Mouse (Mus musculus) kidney, postnatal 0 days (tissue): Measurements from ENCODE around the gene Dad1. TPM values are rescaled to one million over a fixed set of nuclear protein-coding genes. Genes with fewer than 3 reads are reported as not detected.
"Not testable (repeated sequence)": the region's sequence is repeated elsewhere in the genome, so short reads cannot be mapped to it uniquely, and the experiment has no call there.

Source experiments
- ATAC-seq: fragments of 200-750 bp; cut with Nextera tagmentation; replicated peaks from 2 replicates; pipeline ENCODE4 v1.8.0; 2017; ENCODE audit warnings: low read depth, moderate number of reproducible peaks, moderate TSS enrichment, moderate library complexity; ENCODE audit not compliant: low FRiP score
- DNase-seq: peaks from one replicate; pipeline ENCODE4 v3.0.0-alpha.2; 2016; ENCODE audit warnings: low spot score
- H3K27ac ChIP-seq: fragments of 300-500 bp; sonication (generic); 2 replicates; pipeline ENCODE4 v1.5.1; 2014; ENCODE audit warnings: mild to moderate bottlenecking
- H3K27me3 ChIP-seq: fragments of 300-500 bp; sonication (generic); 2 replicates; pipeline ENCODE4 v1.6.1; 2014; ENCODE audit warnings: low read length, mixed read lengths; ENCODE audit not compliant: insufficient read depth
- H3K36me3 ChIP-seq: fragments of 300-500 bp; sonication (generic); 2 replicates; pipeline ENCODE4 v1.6.1; 2014; ENCODE audit warnings: low read length, mixed read lengths; ENCODE audit not compliant: insufficient read depth
- H3K4me1 ChIP-seq: fragments of 300-500 bp; sonication (generic); replicated peaks from 2 replicates; pipeline ENCODE4 v1.6.1; 2014; ENCODE audit warnings: antibody characterized with exemption, low read length, mixed read lengths; ENCODE audit not compliant: insufficient read depth
- H3K4me2 ChIP-seq: fragments of 300-500 bp; sonication (generic); 2 replicates; pipeline ENCODE4 v1.6.1; 2014; ENCODE audit warnings: mild to moderate bottlenecking, low read length, moderate library complexity, mixed read lengths
- H3K4me3 ChIP-seq: fragments of 300-500 bp; sonication (generic); replicated peaks from 2 replicates; pipeline ENCODE4 v1.5.1; 2014; ENCODE audit warnings: low read depth, low read length
- H3K9ac ChIP-seq: fragments of 300-500 bp; sonication (generic); 2 replicates; pipeline ENCODE4 v1.6.1; 2014; ENCODE audit warnings: low read depth, low read length
- H3K9me3 ChIP-seq: fragments of 300-500 bp; sonication (generic); replicated peaks from 2 replicates; pipeline ENCODE4 v1.6.1; 2016; ENCODE audit warnings: low read length, inconsistent platforms, mixed read lengths
- CTCF ChIP-seq: IDR thresholded peaks from 2 replicates; pipeline ENCODE4 v1.5.1; 2016; ENCODE audit warnings: antibody characterized with exemption, low read depth, mild to moderate bottlenecking, moderate library complexity
- WGBS: fragments of 180-500 bp; shearing (Covaris S2); extraction: QIAGEN DNeasy Blood & Tissue Kit; methylation state at CpG from one replicate; pipeline ENCODE4 v1.1.7; 2014; 5-methylcytosine and 5-hydroxymethylcytosine counted together
- polyA plus RNA-seq: library from polyadenylated mRNA; unstranded; fragments of >200 nt; fragmentation: Nextera tagmentation; extraction: Ambion mirVana; gene quantifications from 2 replicates; pipeline ENCODE4 v1.2.1, GENCODE M21; 2015

Dad1 gene
- polyA plus RNA-seq, 1 experiment from 2014 or later: 545 TPM

DNA sequence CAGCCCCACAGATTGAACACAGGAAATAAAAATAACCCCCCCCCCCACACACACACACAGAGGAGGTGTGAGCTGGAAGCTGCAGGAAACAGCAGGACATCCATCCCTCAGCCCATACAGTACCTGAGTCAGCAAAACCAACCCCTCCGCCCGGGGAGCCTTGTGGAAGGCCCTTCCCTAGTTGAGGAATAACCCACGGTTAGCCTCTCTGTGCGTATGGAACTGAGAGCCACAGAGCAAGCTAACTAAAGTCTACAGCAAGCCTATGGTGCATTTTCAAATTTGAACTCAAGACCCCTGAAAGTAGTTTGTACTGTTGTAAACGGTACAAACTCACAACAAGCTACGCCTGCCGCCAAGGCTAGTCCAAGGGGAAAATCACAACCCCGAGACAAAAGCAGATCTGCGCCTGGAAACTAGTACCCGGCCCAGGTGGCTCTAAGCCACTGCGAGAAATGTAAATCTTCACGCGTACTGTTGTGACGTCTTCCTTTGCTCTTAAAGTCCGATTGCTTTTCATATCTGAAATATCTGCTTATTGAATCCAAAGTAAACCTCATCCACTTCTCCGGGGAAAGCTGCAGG, 20.3 kb downstream of the Dad1 start:
- no peak for ATAC-seq
- Histone ChIP-seq H3K4me1 (peaks cover 16% of the 10 kb centered on the region), H3K27me3 (no peaks in the 10 kb centered on the region), H3K36me3 (peaks cover 5% of the 10 kb centered on the region; the same call in 1 of the 2 replicates), H3K4me3 (no peak overlapping the region), H3K27ac (peak overlapping the region; percentile 84), H3K9me3 (no peaks in the 10 kb centered on the region), H3K9ac (0 out of 2 replicates have a peak overlapping the region, but pooled peaks have one; percentile 37), H3K4me2 (peak overlapping the region; percentile 31)
- no peak for TF ChIP-seq CTCF
- DNase-seq: no peak
- 46% methylated on average over 16 of the region's 16 CpGs for WGBS

- ATAC-seq (no peak; the same call in 1 of the 2 replicates), DNase-seq (peak; percentile 87)
- Histone ChIP-seq H3K4me2 (peak overlapping the region; percentile 31), H3K9me3 (no peaks in the 10 kb centered on the region), H3K4me1 (peaks cover 16% of the 10 kb centered on the region), H3K36me3 (peaks cover 5% of the 10 kb centered on the region; the same call in 1 of the 2 replicates), H3K4me3 (no peak overlapping the region), H3K27ac (peak overlapping the region; percentile 84), H3K27me3 (no peaks in the 10 kb centered on the region), H3K9ac (no peak overlapping the region)
- no peak for TF ChIP-seq CTCF
- 3% methylated on average over 9 of the region's 9 CpGs for WGBS
Observed at GRCm38 (mm10) chr14:54232811-54233558, 20.9 kb downstream of the Dad1 start.

DNA sequence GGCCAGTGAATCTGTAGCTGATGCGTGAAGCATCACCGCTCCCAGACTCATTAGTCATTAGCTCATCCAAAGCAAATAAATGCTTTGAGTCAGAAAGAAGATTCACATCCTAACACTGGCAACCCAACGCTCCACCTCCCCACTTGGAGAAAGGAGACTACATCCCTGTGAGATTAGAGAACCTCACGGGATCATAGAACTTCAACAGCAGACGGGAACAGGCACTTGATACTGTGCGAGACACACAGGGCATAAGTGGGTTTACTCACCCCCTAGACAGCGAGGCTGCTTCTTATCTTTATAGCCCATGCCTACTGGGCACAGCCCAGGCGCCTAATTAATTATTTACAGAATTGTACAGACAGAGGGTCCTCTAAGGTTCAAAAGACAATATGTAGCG, 21.8 kb downstream of the Dad1 start:
- Histone ChIP-seq H3K9ac (no peak overlapping the region), H3K36me3 (peaks cover 5% of the 10 kb centered on the region; the same call in 1 of the 2 replicates), H3K27ac (no peak overlapping the region), H3K9me3 (no peaks in the 10 kb centered on the region), H3K27me3 (no peaks in the 10 kb centered on the region), H3K4me1 (peaks cover 19% of the 10 kb centered on the region), H3K4me3 (no peak overlapping the region), H3K4me2 (no peak overlapping the region)
- DNase-seq: no peak
- 0 out of 2 replicates have a peak, but pooled peaks have one; percentile 9 for ATAC-seq
- WGBS: 33% methylated on average over 9 of the region's 9 CpGs
- TF ChIP-seq CTCF: no peak

DNA sequence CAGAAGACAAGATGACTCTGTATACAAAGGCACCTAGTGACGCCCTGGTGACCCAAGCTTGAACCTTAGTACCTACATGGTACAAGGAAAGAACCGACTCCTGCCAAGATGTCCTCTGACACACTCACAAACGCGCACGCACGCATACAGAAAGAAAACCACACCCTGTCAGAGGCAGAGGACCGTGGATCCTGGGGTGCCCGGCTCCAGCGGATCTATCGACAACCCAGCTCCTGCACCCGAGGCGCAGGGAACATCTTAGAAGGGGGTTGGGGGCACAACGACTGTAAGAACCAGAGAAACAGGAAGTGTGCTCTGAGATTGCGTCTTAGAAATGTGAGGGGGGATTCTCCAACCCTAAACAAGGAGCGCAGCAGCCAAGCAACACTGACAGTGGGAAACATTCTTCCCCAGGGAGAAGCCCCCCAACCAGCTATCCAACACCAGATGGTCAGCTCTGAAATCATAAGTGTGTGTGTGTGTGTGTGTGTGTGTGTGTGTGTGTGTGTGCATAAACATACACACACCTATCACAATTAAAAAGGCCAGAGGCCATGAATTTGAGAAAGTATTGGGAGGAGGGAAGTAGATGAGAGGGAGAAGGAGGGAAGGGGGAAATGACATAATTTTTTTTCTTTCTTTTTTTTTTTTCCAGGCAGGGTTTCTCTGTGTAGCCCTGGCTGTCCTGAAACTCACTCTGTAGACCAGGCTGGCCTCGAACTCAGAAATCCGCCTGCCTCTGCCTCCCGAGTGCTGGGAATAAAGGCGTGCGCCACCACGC, 22.5 kb downstream of the Dad1 start:
- no peaks in the 10 kb centered on the region for H3K9me3 ChIP-seq
- no peak for TF ChIP-seq CTCF
- no peak overlapping the region for H3K4me3 ChIP-seq
- WGBS: 80% methylated on average over 21 of the region's 21 CpGs
- no peak overlapping the region for H3K9ac ChIP-seq
- H3K4me2 ChIP-seq: no peak overlapping the region
- peaks cover 5% of the 10 kb centered on the region; the same call in 1 of the 2 replicates for H3K36me3 ChIP-seq
- no peaks in the 10 kb centered on the region for H3K27me3 ChIP-seq
- ATAC-seq: no peak
- H3K4me1 ChIP-seq: peaks cover 21% of the 10 kb centered on the region
- DNase-seq: no peak
- no peak overlapping the region for H3K27ac ChIP-seq

GRCm38 (mm10) chr14:54230638-54231150, 23.2 kb downstream of the Dad1 start:
- Histone ChIP-seq H3K9ac (no peak overlapping the region), H3K9me3 (no peaks in the 10 kb centered on the region), H3K36me3 (no peaks in the 10 kb centered on the region), H3K4me1 (peaks cover 21% of the 10 kb centered on the region), H3K27ac (no peak overlapping the region), H3K4me3 (no peak overlapping the region), H3K27me3 (no peaks in the 10 kb centered on the region), H3K4me2 (no peak overlapping the region)
- 88% methylated on average over 14 of the region's 14 CpGs for WGBS
- no peak for DNase-seq
- ATAC-seq: no peak
- TF ChIP-seq CTCF: no peak

- peaks cover 25% of the 10 kb centered on the region for H3K4me1 ChIP-seq
- H3K9me3 ChIP-seq, ATAC-seq, H3K4me2 ChIP-seq, H3K27ac ChIP-seq, H3K27me3 ChIP-seq, H3K4me3 ChIP-seq, DNase-seq, H3K9ac ChIP-seq, H3K36me3 ChIP-seq: not testable (repeated sequence)
- 87% methylated on average over 3 of the region's 4 CpGs for WGBS
Observed at GRCm38 (mm10) chr14:54229849-54230248, 24.1 kb downstream of the Dad1 start.
